Mouse (Mus musculus) forebrain, embryonic 10.5 days (tissue): ENCODE measurements around the gene Siva1. TPM values are rescaled to one million over a fixed set of nuclear protein-coding genes. Genes with fewer than 3 reads are reported as not detected.

ENCODE experiments used
- DNase-seq: peaks from one replicate; pipeline ENCODE4 v3.0.0-alpha.2; 2017; ENCODE audit warnings: low spot score; ENCODE audit errors: extremely low spot score
- H3K27ac ChIP-seq: fragments of 300-500 bp; sonication (generic); 2 replicates; pipeline ENCODE4 v1.5.1; 2016; ENCODE audit warnings: mild to moderate bottlenecking
- H3K27me3 ChIP-seq: fragments of 300-500 bp; sonication (generic); 2 replicates; pipeline ENCODE4 v1.6.1; 2016; ENCODE audit warnings: mild to moderate bottlenecking; ENCODE audit not compliant: poor library complexity, severe bottlenecking
- H3K36me3 ChIP-seq: fragments of 300-500 bp; sonication (generic); replicated peaks from 2 replicates; pipeline ENCODE4 v1.6.1; 2016; ENCODE audit warnings: mild to moderate bottlenecking, moderate library complexity
- H3K4me1 ChIP-seq: fragments of 300-500 bp; sonication (generic); 2 replicates; pipeline ENCODE4 v1.6.1; 2016
- H3K4me3 ChIP-seq: fragments of 300-500 bp; sonication (generic); 2 replicates; pipeline ENCODE4 v1.5.1; 2016; ENCODE audit warnings: mild to moderate bottlenecking, moderate library complexity
- H3K9me3 ChIP-seq: fragments of 300-500 bp; sonication (generic); 2 replicates; pipeline ENCODE4 v1.6.1; 2016; ENCODE audit warnings: mild to moderate bottlenecking, moderate library complexity
- WGBS: fragments of 180-500 bp; shearing (Covaris S2); methylation state at CpG from one replicate; pipeline ENCODE4 v1.1.7; 2016; 5-methylcytosine and 5-hydroxymethylcytosine counted together
- microRNA-seq: library from miRNA; unstranded; fragments of <30 nt; microRNA quantifications from one replicate; pipeline ENCODE4, GENCODE M21; 2017
- polyA plus RNA-seq: library from polyadenylated mRNA; unstranded; fragments of >200 nt; fragmentation: Nextera tagmentation; extraction: Ambion mirVana; gene quantifications from 2 replicates; pipeline ENCODE4 v1.2.1, GENCODE M21; 2016

Gene Siva1
- polyA plus RNA-seq, 1 experiment from 2014 or later = 369 TPM

- WGBS = 20% methylated on average over 19 of the region's 19 CpGs
- H3K36me3 ChIP-seq = peaks cover 17% of the 10 kb centered on the region
Measured at GRCm38 (mm10) chr12:112677943-112678554, 33.6 kb downstream of the Siva1 start.

GRCm38 (mm10) chr12:112678555-112679026, 34.1 kb downstream of the Siva1 start, which contains the start of gene Zbtb42:
Gene Zbtb42 (plus strand): TSS chr12:112678828.
- Histone ChIP-seq H3K27me3 (peaks cover 76% of the 10 kb centered on the region), H3K36me3 (peaks cover 17% of the 10 kb centered on the region), H3K9me3 (no peaks in the 10 kb centered on the region), H3K4me3 (peak within 1 kb of the TSS; percentile 74), H3K4me1 (peaks cover 62% of the 10 kb centered on the region), H3K27ac (peak within 1 kb of the TSS; percentile 83)
- DNase-seq = peak; percentile 81
- WGBS = under 1% methylated on average over 60 of the region's 60 CpGs

More at GRCm38 (mm10) chr12:112677943-112678554, 33.6 kb downstream of the Siva1 start:
- H3K4me3 ChIP-seq = peak overlapping the region; percentile 74
- no peak for DNase-seq
- no peaks in the 10 kb centered on the region for H3K9me3 ChIP-seq
- H3K4me1 ChIP-seq = peaks cover 62% of the 10 kb centered on the region
- H3K27ac ChIP-seq = peak overlapping the region; percentile 83
- peaks cover 71% of the 10 kb centered on the region for H3K27me3 ChIP-seq

DNA sequence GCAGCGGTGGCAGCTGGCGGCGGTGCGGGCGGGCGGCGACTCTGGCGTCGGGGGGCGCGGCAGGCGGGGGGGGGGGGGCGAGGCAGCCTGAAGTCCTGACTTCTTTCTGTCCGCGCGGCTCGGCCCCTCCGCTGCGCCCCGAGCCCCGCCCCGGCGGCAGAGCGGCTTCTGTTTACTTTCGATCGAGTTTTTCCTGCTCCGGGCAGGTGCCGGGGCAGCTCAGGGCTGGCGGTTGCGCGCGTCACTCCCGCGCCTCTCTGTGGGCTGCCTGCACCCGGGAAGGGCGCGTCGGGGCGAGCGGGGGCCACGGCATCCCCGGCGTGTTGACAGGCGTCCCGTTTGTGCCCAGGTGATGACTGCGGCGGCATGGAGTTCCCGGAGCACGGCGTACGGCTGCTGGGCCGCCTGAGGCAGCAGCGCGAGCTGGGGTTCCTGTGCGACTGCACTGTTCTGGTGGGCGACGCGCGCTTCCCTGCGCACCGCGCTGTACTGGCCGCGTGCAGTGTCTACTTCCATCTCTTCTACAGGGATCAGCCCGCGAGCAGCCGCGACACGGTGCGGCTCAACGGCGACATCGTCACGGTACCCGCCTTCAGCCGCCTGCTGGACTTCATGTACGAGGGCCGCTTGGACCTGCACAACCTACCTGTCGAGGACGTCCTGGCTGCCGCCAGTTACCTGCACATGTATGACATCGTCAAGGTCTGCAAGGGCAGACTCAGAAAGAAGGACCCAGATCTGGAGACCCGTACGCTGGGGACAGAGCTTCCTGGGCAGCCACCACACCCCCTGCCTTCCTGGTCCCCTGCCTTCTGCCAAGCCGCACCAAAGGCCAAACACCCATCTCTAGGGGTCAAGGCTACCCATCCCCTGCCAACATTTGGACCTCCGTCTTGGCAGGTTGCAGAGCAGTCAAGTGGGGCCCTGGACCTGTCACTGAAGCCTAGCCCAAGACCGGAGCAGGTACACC, 34.8 kb downstream of the Siva1 start:
- DNase-seq = peak; percentile 53
- 4% methylated on average over 73 of the region's 87 CpGs for WGBS
- Histone ChIP-seq H3K4me3 (peak overlapping the region; percentile 74), H3K4me1 (peaks cover 64% of the 10 kb centered on the region), H3K27me3 (peaks cover 83% of the 10 kb centered on the region), H3K27ac (peak overlapping the region; percentile 83), H3K9me3 (no peaks in the 10 kb centered on the region), H3K36me3 (peaks cover 17% of the 10 kb centered on the region)

GRCm38 (mm10) chr12:112683351-112683750, 38.9 kb downstream of the Siva1 start:
- Histone ChIP-seq H3K4me3 (no peak overlapping the region), H3K4me1 (peaks cover 32% of the 10 kb centered on the region), H3K36me3 (peaks cover 17% of the 10 kb centered on the region), H3K27ac (no peak overlapping the region), H3K27me3 (peaks cover 67% of the 10 kb centered on the region), H3K9me3 (no peaks in the 10 kb centered on the region)
- 59% methylated on average over 7 of the region's 7 CpGs for WGBS
- DNase-seq = no peak

GRCm38 (mm10) chr12:112688458-112688857, 44.0 kb downstream of the Siva1 start:
- 79% methylated on average over 15 of the region's 15 CpGs for WGBS
- H3K4me3 ChIP-seq = no peak overlapping the region
- no peak for DNase-seq
- H3K27ac ChIP-seq = no peak overlapping the region
- H3K9me3 ChIP-seq = no peaks in the 10 kb centered on the region
- H3K27me3 ChIP-seq = peaks cover 16% of the 10 kb centered on the region; the same call in 1 of the 2 replicates
- no peaks in the 10 kb centered on the region; the same call in 1 of the 2 replicates for H3K36me3 ChIP-seq
- H3K4me1 ChIP-seq = peaks cover 19% of the 10 kb centered on the region

GRCm38 (mm10) chr12:112693185-112694126, 49.0 kb downstream of the Siva1 start:
- peak; percentile 91 for DNase-seq
- Histone ChIP-seq H3K27ac (peak overlapping the region; percentile 95), H3K4me3 (peak overlapping the region; percentile 83), H3K27me3 (peaks cover 20% of the 10 kb centered on the region), H3K4me1 (peaks cover 23% of the 10 kb centered on the region), H3K36me3 (no peaks in the 10 kb centered on the region; the same call in 1 of the 2 replicates), H3K9me3 (no peaks in the 10 kb centered on the region)
- 4% methylated on average over 54 of the region's 54 CpGs for WGBS

GRCm38 (mm10) chr12:112694127-112694475, 49.6 kb downstream of the Siva1 start:
- no peaks in the 10 kb centered on the region for H3K9me3 ChIP-seq
- H3K27me3 ChIP-seq = peaks cover 24% of the 10 kb centered on the region
- no peak for DNase-seq
- no peaks in the 10 kb centered on the region; the same call in 1 of the 2 replicates for H3K36me3 ChIP-seq
- peak overlapping the region; percentile 95 for H3K27ac ChIP-seq
- peaks cover 23% of the 10 kb centered on the region for H3K4me1 ChIP-seq
- whole genome bisulfite sequencing = 87% methylated on average over 10 of the region's 10 CpGs
- H3K4me3 ChIP-seq = peak overlapping the region; percentile 83

GRCm38 (mm10) chr12:112696806-112697425, 52.4 kb downstream of the Siva1 start:
- Histone ChIP-seq H3K4me3 (no peak overlapping the region), H3K36me3 (no peaks in the 10 kb centered on the region), H3K27ac (no peak overlapping the region), H3K27me3 (peaks cover 51% of the 10 kb centered on the region), H3K4me1 (peaks cover 36% of the 10 kb centered on the region), H3K9me3 (no peaks in the 10 kb centered on the region)
- 86% methylated on average over 3 of the region's 3 CpGs for WGBS
- DNase-seq = no peak

Small RNA genes within 50 kb of the gene (microRNA-seq; reads per million reads assigned to microRNA genes)
- 1.2 reads per million for gene Mir6939

Other genes with a start within 250 kb of the Siva1 start
- not detected in 2 replicates for gene A530016L24Rik, start 155.2 kb upstream of the Siva1 start, polyA plus RNA-seq
- 0.55 and 0.89 TPM in 2 replicates for gene Tmem179, start 127.9 kb upstream of the Siva1 start, polyA plus RNA-seq
- gene Inf2, start 55.9 kb upstream of the Siva1 start, polyA plus RNA-seq = 1.1 and 1.3 TPM in 2 replicates
- 4.9 and 6.6 TPM in 2 replicates for gene Adssl1, start 24.6 kb upstream of the Siva1 start, polyA plus RNA-seq
- gene Akt1, start 30.2 kb downstream of the Siva1 start, polyA plus RNA-seq = 39.2 and 41.9 TPM in 2 replicates
- 4.1 and 4.3 TPM in 2 replicates for gene Zbtb42, start 34.1 kb downstream of the Siva1 start, polyA plus RNA-seq
- gene Cep170b, start 75.8 kb downstream of the Siva1 start, polyA plus RNA-seq = 5.9 and 7.9 TPM in 2 replicates
- gene Pld4, start 116.0 kb downstream of the Siva1 start, polyA plus RNA-seq = 3.8 and 3.9 TPM in 2 replicates
- 0.05 and 0.11 TPM in 2 replicates for gene Ahnak2, start 158.0 kb downstream of the Siva1 start, polyA plus RNA-seq
- gene Clba1, start 164.3 kb downstream of the Siva1 start, polyA plus RNA-seq = 11.3 and 12.3 TPM in 2 replicates
- 189 and 199 TPM in 2 replicates for gene Cdca4, start 184.7 kb downstream of the Siva1 start, polyA plus RNA-seq
- 0.06 and 0.07 TPM in 2 replicates for gene Gpr132, start 223.5 kb downstream of the Siva1 start, polyA plus RNA-seq